ENCODE assay signal across 26 mouse cellular contexts in the genomic region with DNA sequence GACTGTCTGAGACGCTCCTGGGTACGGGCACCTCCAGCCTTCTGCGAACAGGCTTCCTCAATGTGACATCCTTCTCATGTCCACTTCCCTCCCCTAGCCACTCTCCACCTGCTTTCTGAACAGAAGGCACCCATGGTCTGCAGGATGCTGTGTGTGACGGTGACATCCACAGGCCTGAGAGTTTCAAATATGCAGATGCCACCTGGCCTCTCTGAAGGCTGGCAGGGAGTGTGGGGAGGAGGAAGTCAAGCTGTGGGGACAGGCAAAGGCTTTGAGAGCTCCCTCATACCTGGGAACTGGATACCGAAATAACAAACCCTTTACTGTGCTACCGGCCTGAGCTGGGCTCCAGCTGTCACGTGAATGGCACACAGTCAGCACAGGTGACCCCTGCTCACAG. TPM values are rescaled to one million over a fixed set of nuclear protein-coding genes. Genes with fewer than 3 reads are reported as not detected.
A peak's percentile ranks its signal among the peaks of the same experiment; 100 is the strongest.
DNase-seq lines count a peak whose midpoint lies in the region; ATAC-seq and TF ChIP-seq lines count a peak whose summit lies in the region.
"Had no signal": no experiment of that assay in that cellular context is flagged by ENCODE, and none has a peak within 500 bp of the region (broad histone marks: within the 10 kb centered on the region; RNA-seq: fewer than 3 reads in every experiment).

No protein-coding gene starts in this region.

- peaks cover 40% of the 10 kb centered on the region for H3K36me3 ChIP-seq in forebrain, embryonic 12.5 days (replicated peaks)

- WGBS in forebrain, embryonic 12.5 days = 89% methylated on average over 7 of the region's 7 CpGs

- no peak overlapping the region for H3K4me3 ChIP-seq in left cerebral cortex, adult 2 months
- no peak overlapping the region for H3K4me3 ChIP-seq in forebrain, embryonic 12.5 days (replicated peaks)
- H3K4me3 ChIP-seq: embryonic facial prominence, embryonic 10.5 days; embryonic facial prominence, embryonic 15.5 days; forebrain, embryonic 13.5 days; heart, embryonic 10.5 days; hindbrain, embryonic 13.5 days; limb, embryonic 12.5 days; liver, embryonic 15.5 days had no signal

- H3K9ac ChIP-seq in forebrain, embryonic 12.5 days = no peak overlapping the region
- H3K9ac ChIP-seq: embryonic facial prominence, embryonic 15.5 days; forebrain, embryonic 13.5 days; hindbrain, embryonic 13.5 days; limb, embryonic 12.5 days; liver, embryonic 15.5 days; lung, embryonic 14.5 days had no signal

- H3K4me1 ChIP-seq in forebrain, embryonic 12.5 days = peaks cover under 1% of the 10 kb centered on the region; the same call in 1 of the 2 replicates
- H3K4me1 ChIP-seq: embryonic facial prominence, embryonic 15.5 days; limb, embryonic 12.5 days; liver, embryonic 15.5 days had no signal

- no peaks in the 10 kb centered on the region for H3K9me3 ChIP-seq in forebrain, embryonic 12.5 days
- H3K9me3 ChIP-seq: embryonic facial prominence, embryonic 10.5 days; embryonic facial prominence, embryonic 15.5 days; forebrain, embryonic 13.5 days; heart, embryonic 10.5 days; hindbrain, embryonic 13.5 days; limb, embryonic 12.5 days; liver, embryonic 15.5 days had no signal

- no peak for DNase-seq in cerebellum, postnatal 4 days (ENCODE audit: low spot score in 2 of 2)
- no peak for DNase-seq in left cerebral cortex, adult 2 months (ENCODE audit: extremely low spot score in 1 of 2, low spot score in 2 of 2)
- DNase-seq in left cerebral cortex, adult 18-20 months (ENCODE audit: low spot score in 2 of 2) = no peak
- DNase-seq in cerebellum, adult 9-10 months = peak; percentile 71
- no peak for DNase-seq in urinary bladder, adult 18-20 months (ENCODE audit: low spot score in 2 of 2)
- DNase-seq: adrenal gland, postnatal 10 days; gastrocnemius, postnatal 25 days; heart, adult 11 months; heart, postnatal 4 days; kidney, postnatal 4 days; midbrain, embryonic 14.5 days had no signal

- TF ChIP-seq CTCF in left cerebral cortex, adult 2 months (IDR thresholded peaks at IDR 0.05) = no peak

- intact Hi-C loops in left cerebral cortex, adult 2 months (cut with DNase I) = no loop called here

- peak overlapping the region; percentile 38 for H3K27ac ChIP-seq in left cerebral cortex, adult 2 months
- no peak overlapping the region for H3K27ac ChIP-seq in forebrain, embryonic 12.5 days
- H3K27ac ChIP-seq: embryonic facial prominence, embryonic 10.5 days; embryonic facial prominence, embryonic 15.5 days; forebrain, embryonic 13.5 days; heart, embryonic 10.5 days; hindbrain, embryonic 13.5 days; kidney, postnatal 0 days; limb, embryonic 12.5 days; liver, embryonic 15.5 days; macrophage had no signal

- peak; percentile 61 for ATAC-seq in cerebellum, adult (ENCODE audit: insufficient number of reproducible peaks, low FRiP score, low TSS enrichment)
- no peak for ATAC-seq in forebrain, embryonic 12.5 days (ENCODE audit: low FRiP score)
- ATAC-seq: activated CD4-positive, CD25-positive, alpha-beta regulatory T cell, adult 4 months; forebrain, embryonic 13.5 days; intestine, embryonic 16.5 days had no signal

- no peaks in the 10 kb centered on the region for H3K27me3 ChIP-seq in forebrain, embryonic 12.5 days
- H3K27me3 ChIP-seq: CH12.LX; embryonic facial prominence, embryonic 15.5 days; forebrain, embryonic 13.5 days; hindbrain, embryonic 13.5 days; limb, embryonic 12.5 days; liver, embryonic 15.5 days had no signal

- no peak overlapping the region for H3K4me2 ChIP-seq in forebrain, embryonic 12.5 days
- H3K4me2 ChIP-seq: embryonic facial prominence, embryonic 15.5 days; forebrain, embryonic 13.5 days; hindbrain, embryonic 13.5 days; limb, embryonic 12.5 days; liver, embryonic 15.5 days; lung, embryonic 14.5 days had no signal

RNA-seq across cellular contexts. Expression of a gene that starts 19.7 kb away (rescaled TPM):
- 10 to 100 TPM; 32.2 to 33.0 TPM for total RNA-seq in left cerebral cortex, adult 2 months (2021)
- 10 to 100 TPM; 36.5 to 37.2 TPM for total RNA-seq in left cerebral cortex, adult 18-20 months (2021)
- polyA plus RNA-seq in forebrain, embryonic 12.5 days (2016; fragmentation: Nextera tagmentation; extraction: Ambion mirVana) = 41.6 and 44.1 TPM in 2 replicates

RNA-seq across cellular contexts. Expression of a gene that starts 45.4 kb away (rescaled TPM):
- total RNA-seq in left cerebral cortex, adult 2 months (2021) = 10 to 100 TPM; 13.4 to 13.6 TPM
- 10 to 100 TPM; 13.1 to 16.2 TPM for total RNA-seq in left cerebral cortex, adult 18-20 months (2021)
- polyA plus RNA-seq in forebrain, embryonic 12.5 days (2016; fragmentation: Nextera tagmentation; extraction: Ambion mirVana) = 29.0 and 30.2 TPM in 2 replicates

RNA-seq across cellular contexts. Expression of a gene that starts 55.5 kb away (rescaled TPM):
- 10 to 100 TPM; 61.4 to 63.0 TPM for total RNA-seq in left cerebral cortex, adult 2 months (2021)
- total RNA-seq in left cerebral cortex, adult 18-20 months (2021) = 10 to 100 TPM; 63.4 to 64.4 TPM
- polyA plus RNA-seq in forebrain, embryonic 12.5 days (2016; fragmentation: Nextera tagmentation; extraction: Ambion mirVana) = 40.4 and 41.5 TPM in 2 replicates

RNA-seq across cellular contexts. Expression of a gene that starts 56.8 kb away (rescaled TPM):
- 10 to 100 TPM; 64.0 to 65.1 TPM for total RNA-seq in left cerebral cortex, adult 2 months (2021)
- total RNA-seq in left cerebral cortex, adult 18-20 months (2021) = 10 to 100 TPM; 60.2 to 66.6 TPM
- polyA plus RNA-seq in forebrain, embryonic 12.5 days (2016; fragmentation: Nextera tagmentation; extraction: Ambion mirVana) = 43.0 and 45.8 TPM in 2 replicates

RNA-seq across cellular contexts. Expression of a gene that starts 59.0 kb away (rescaled TPM):
- total RNA-seq in left cerebral cortex, adult 2 months (2021) = 100 to 1,000 TPM; 246 to 270 TPM
- 100 to 1,000 TPM; 302 to 311 TPM for total RNA-seq in left cerebral cortex, adult 18-20 months (2021)
- 650 and 690 TPM in 2 replicates for polyA plus RNA-seq in forebrain, embryonic 12.5 days (2016; fragmentation: Nextera tagmentation; extraction: Ambion mirVana)
